Mouse (Mus musculus) embryonic facial prominence, embryonic 12.5 days (tissue): ENCODE measurements around the gene Atp6v0a2. TPM values are rescaled to one million over a fixed set of nuclear protein-coding genes. Genes with fewer than 3 reads are reported as not detected.

Experiments used
- ATAC-seq: fragments of 200-750 bp; cut with Nextera tagmentation; 2 replicates; pipeline ENCODE4 v1.8.0; 2017; ENCODE audit not compliant: insufficient number of reproducible peaks, insufficient read depth, low FRiP score, low TSS enrichment
- H3K27ac ChIP-seq: fragments of 300-500 bp; sonication (generic); 2 replicates; pipeline ENCODE4 v1.5.1; 2016; ENCODE audit warnings: mild to moderate bottlenecking
- H3K27me3 ChIP-seq: fragments of 300-500 bp; sonication (generic); 2 replicates; pipeline ENCODE4 v1.6.1; 2016; ENCODE audit warnings: mild to moderate bottlenecking, moderate library complexity
- H3K36me3 ChIP-seq: fragments of 300-500 bp; sonication (generic); 2 replicates; pipeline ENCODE4 v1.6.1; 2016; ENCODE audit warnings: mild to moderate bottlenecking
- H3K4me1 ChIP-seq: fragments of 300-500 bp; sonication (generic); 2 replicates; pipeline ENCODE4 v1.6.1; 2016
- H3K4me2 ChIP-seq: fragments of 300-500 bp; sonication (generic); replicated peaks from 2 replicates; pipeline ENCODE4 v1.6.1; 2016; ENCODE audit warnings: mild to moderate bottlenecking, moderate library complexity
- H3K4me3 ChIP-seq: fragments of 300-500 bp; sonication (generic); 2 replicates; pipeline ENCODE4 v1.5.1; 2016; ENCODE audit warnings: mild to moderate bottlenecking
- H3K9ac ChIP-seq: fragments of 300-500 bp; sonication (generic); 2 replicates; pipeline ENCODE4 v1.6.1; 2016; ENCODE audit warnings: mild to moderate bottlenecking, moderate library complexity
- H3K9me3 ChIP-seq: fragments of 300-500 bp; sonication (generic); 2 replicates; pipeline ENCODE4 v1.6.1; 2016; ENCODE audit warnings: mild to moderate bottlenecking, moderate library complexity
- WGBS: fragments of 180-500 bp; shearing (Covaris S2); methylation state at CpG from one replicate; pipeline ENCODE4 v1.1.7; 2016; 5-methylcytosine and 5-hydroxymethylcytosine counted together
- polyA plus RNA-seq: library from polyadenylated mRNA; unstranded; fragments of >200 nt; fragmentation: Nextera tagmentation; extraction: Ambion mirVana; gene quantifications from 2 replicates; pipeline ENCODE4 v1.2.1, GENCODE M21; 2016

The Atp6v0a2 gene
- polyA plus RNA-seq, 1 experiment from 2014 or later = 49.3 TPM

DNA sequence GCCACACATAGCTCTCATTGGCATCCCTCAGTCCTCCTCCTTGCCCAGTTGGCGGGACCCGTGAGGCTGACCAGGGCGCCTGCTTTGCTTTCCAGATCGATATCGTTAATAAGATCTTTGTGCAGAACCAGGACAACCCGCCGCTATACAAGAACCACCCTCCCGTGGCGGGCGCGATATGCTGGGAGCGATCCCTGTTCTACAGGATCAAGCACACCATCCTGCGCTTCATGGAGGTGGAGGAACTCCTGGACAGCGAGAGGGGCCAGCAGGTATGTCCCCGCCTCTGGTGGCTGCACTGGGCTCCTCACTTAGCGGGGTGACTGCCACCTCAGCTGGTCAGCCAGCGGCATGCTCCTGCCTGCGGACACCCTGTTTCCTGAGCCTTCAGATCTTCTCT, 119.9 kb downstream of the Atp6v0a2 start:
- H3K4me1 ChIP-seq = no peaks in the 10 kb centered on the region
- 89% methylated on average over 18 of the region's 18 CpGs for WGBS

DNA sequence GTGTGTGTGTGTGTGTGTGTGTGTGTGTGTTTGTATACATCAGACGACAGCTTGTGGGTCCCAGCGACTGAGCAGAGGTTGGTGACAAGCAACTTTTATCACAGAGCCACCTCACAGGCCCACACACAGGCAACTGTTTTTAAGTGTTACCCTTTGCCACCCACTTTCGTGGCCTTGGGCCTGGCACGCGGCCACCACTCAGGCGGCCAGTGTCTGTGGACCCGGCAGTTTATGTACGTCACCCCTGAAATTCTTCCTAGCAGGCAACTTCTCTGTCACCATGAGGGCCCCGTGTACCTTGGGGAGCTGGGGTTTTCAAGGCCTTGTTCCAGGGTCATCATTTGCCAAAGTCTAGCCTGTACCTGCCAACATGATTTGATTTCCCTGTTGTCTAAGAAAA, 123.3 kb downstream of the Atp6v0a2 start:
- H3K27me3 ChIP-seq = no peaks in the 10 kb centered on the region
- no peaks in the 10 kb centered on the region for H3K9me3 ChIP-seq
- ATAC-seq = no peak
- no peak overlapping the region for H3K9ac ChIP-seq
- no peaks in the 10 kb centered on the region for H3K36me3 ChIP-seq
- H3K4me2 ChIP-seq = no peak overlapping the region
- no peak overlapping the region for H3K27ac ChIP-seq
- H3K4me3 ChIP-seq = no peak overlapping the region
- WGBS = 85% methylated on average over 9 of the region's 9 CpGs
- no peaks in the 10 kb centered on the region for H3K4me1 ChIP-seq

More for the DNA sequence above, 119.9 kb downstream of the Atp6v0a2 start:
- no peak for ATAC-seq
- no peak overlapping the region for H3K27ac ChIP-seq
- H3K36me3 ChIP-seq = no peaks in the 10 kb centered on the region
- H3K9ac ChIP-seq = no peak overlapping the region
- H3K9me3 ChIP-seq = no peaks in the 10 kb centered on the region
- H3K27me3 ChIP-seq = no peaks in the 10 kb centered on the region
- H3K4me3 ChIP-seq = no peak overlapping the region
- H3K4me2 ChIP-seq = no peak overlapping the region

DNA sequence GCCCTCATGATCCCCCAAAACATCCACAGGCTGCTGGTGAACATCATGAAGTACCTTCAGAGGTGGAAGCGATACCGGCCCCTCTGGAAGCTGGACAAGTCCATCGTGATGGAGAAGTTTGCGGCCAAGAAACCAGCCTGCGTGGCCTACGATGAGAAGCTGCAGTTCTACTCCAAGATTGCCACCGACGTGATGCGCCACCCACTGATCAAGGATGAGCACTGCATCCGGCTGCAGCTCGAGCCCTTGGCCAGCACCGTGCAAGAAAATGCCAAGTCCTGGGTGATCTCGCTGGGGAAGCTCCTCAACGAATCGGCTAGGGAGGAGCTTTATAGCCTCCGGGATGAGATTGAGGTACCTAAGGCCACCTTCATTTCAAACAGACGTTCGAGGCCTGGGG, 132.6 kb downstream of the Atp6v0a2 start:
- WGBS = 65% methylated on average over 18 of the region's 18 CpGs
- H3K36me3 ChIP-seq = no peaks in the 10 kb centered on the region
- no peak for ATAC-seq

DNA sequence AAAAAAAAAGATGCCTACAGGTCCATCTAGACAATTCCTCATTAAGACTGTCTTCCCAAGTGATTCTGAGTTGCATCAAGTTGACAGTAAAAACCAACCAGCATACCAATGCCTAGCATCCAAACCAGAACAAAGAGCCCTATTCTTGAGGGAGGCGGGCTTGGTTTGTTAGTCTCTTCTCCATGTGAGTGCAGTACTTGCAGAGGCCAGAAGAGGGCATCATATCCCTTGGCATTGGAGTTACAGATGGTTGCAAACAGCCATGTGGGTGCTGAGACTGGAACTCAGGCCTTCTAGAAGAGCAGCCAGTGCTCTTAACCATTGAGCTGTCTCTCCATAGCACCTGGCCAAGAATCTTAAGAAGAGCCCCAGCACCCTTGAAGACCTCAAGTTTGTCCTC, 133.4 kb downstream of the Atp6v0a2 start:
- Histone ChIP-seq H3K27me3 (no peaks in the 10 kb centered on the region), H3K4me2 (no peak overlapping the region), H3K4me1 (no peaks in the 10 kb centered on the region), H3K9ac (no peak overlapping the region), H3K4me3 (no peak overlapping the region), H3K27ac (no peak overlapping the region), H3K9me3 (peaks cover 8% of the 10 kb centered on the region; the same call in 1 of the 2 replicates), H3K36me3 (no peaks in the 10 kb centered on the region)
- no peak for ATAC-seq
- WGBS = 86% methylated on average over 1 of the region's 1 CpGs

More for the DNA sequence above, 132.6 kb downstream of the Atp6v0a2 start:
- no peak overlapping the region for H3K27ac ChIP-seq
- no peak overlapping the region for H3K4me3 ChIP-seq
- peaks cover 8% of the 10 kb centered on the region; the same call in 1 of the 2 replicates for H3K9me3 ChIP-seq
- H3K27me3 ChIP-seq = no peaks in the 10 kb centered on the region
- H3K9ac ChIP-seq = no peak overlapping the region
- H3K4me1 ChIP-seq = no peaks in the 10 kb centered on the region
- no peak overlapping the region for H3K4me2 ChIP-seq

Other genes with a start within 250 kb of the Atp6v0a2 start
- 94.4 and 94.7 TPM in 2 replicates for gene Sbno1, start 202.6 kb upstream of the Atp6v0a2 start, polyA plus RNA-seq
- 60.9 and 71.3 TPM in 2 replicates for gene Kmt5a, start 188.6 kb upstream of the Atp6v0a2 start, polyA plus RNA-seq
- gene Rilpl2, start 150.2 kb upstream of the Atp6v0a2 start, polyA plus RNA-seq = 29.5 and 30.7 TPM in 2 replicates
- 26.5 and 27.2 TPM in 2 replicates for gene Snrnp35, start 145.4 kb upstream of the Atp6v0a2 start, polyA plus RNA-seq
- 29.2 and 29.6 TPM in 2 replicates for gene Rilpl1, start 97.2 kb upstream of the Atp6v0a2 start, polyA plus RNA-seq
- 453 and 479 TPM in 2 replicates for gene Tmed2, start 87.9 kb upstream of the Atp6v0a2 start, polyA plus RNA-seq
- gene Ddx55, start 75.7 kb upstream of the Atp6v0a2 start, polyA plus RNA-seq = 17.4 and 18.3 TPM in 2 replicates
- gene Eif2b1, start 49.4 kb upstream of the Atp6v0a2 start, polyA plus RNA-seq = 71.6 and 72.6 TPM in 2 replicates
- 75.8 and 76.3 TPM in 2 replicates for gene Gtf2h3, start 49.4 kb upstream of the Atp6v0a2 start, polyA plus RNA-seq
- gene Dnah10, start 96.5 kb downstream of the Atp6v0a2 start, polyA plus RNA-seq = 0.08 and 0.11 TPM in 2 replicates
- 13.4 and 13.5 TPM in 2 replicates for gene Ccdc92, start 233.8 kb downstream of the Atp6v0a2 start, polyA plus RNA-seq
- 116 and 118 TPM in 2 replicates for gene Zfp664, start 234.1 kb downstream of the Atp6v0a2 start, polyA plus RNA-seq